Mouse (Mus musculus) myocyte (in vitro differentiated cells): Measurements from ENCODE around the gene Ctf2.

Source experiments
- CEBPB ChIP-seq: IDR thresholded peaks from 2 replicates; pipeline ENCODE4 v1.6.1; 2011; ENCODE audit warnings: mild to moderate bottlenecking, moderate library complexity; ENCODE audit not compliant: poor library complexity, insufficient read depth, severe bottlenecking
- E2F4 ChIP-seq: IDR thresholded peaks from one replicate; pipeline ENCODE4 v1.6.1; 2011; ENCODE audit warnings: mild to moderate bottlenecking, control low read depth, moderate library complexity; ENCODE audit not compliant: insufficient read depth
- MAX ChIP-seq: IDR thresholded peaks from one replicate; pipeline ENCODE4 v1.6.1; 2011; ENCODE audit warnings: low read depth, mild to moderate bottlenecking, control low read depth
- MYOD1 ChIP-seq, 3 experiments: IDR thresholded peaks; one replicate each; pipeline ENCODE4 v1.6.1; 2011; ENCODE audit warnings: control low read depth in 2 of 3, low read depth in 2 of 3, mild to moderate bottlenecking in 2 of 3, moderate library complexity in 1 of 3; ENCODE audit not compliant: insufficient read length in 2 of 3, control insufficient read depth in 1 of 3
- MYOG ChIP-seq, 3 experiments: IDR thresholded peaks; one replicate each; pipeline ENCODE4 v1.6.1; 2011; ENCODE audit warnings: control low read depth in 2 of 3, low read depth in 2 of 3, mild to moderate bottlenecking in 2 of 3; ENCODE audit not compliant: insufficient read length in 2 of 3, control insufficient read depth in 1 of 3, insufficient read depth in 1 of 3
- POLR2A ChIP-seq: IDR thresholded peaks from one replicate; pipeline ENCODE4 v1.6.1; 2011; ENCODE audit warnings: low read depth, mild to moderate bottlenecking, control low read depth, moderate library complexity; ENCODE audit not compliant: insufficient read length
- POLR2AphosphoS2 ChIP-seq: IDR thresholded peaks from one replicate; pipeline ENCODE4 v1.6.1; 2011; ENCODE audit warnings: low read depth, control low read depth; ENCODE audit not compliant: insufficient read length
- REST ChIP-seq: IDR thresholded peaks from one replicate; pipeline ENCODE4 v1.6.1; 2011; ENCODE audit warnings: mild to moderate bottlenecking, control low read depth, moderate library complexity; ENCODE audit not compliant: insufficient read depth, insufficient read length
- SRF ChIP-seq: IDR thresholded peaks from one replicate; pipeline ENCODE4 v1.6.1; 2011; ENCODE audit warnings: low read depth; ENCODE audit not compliant: control insufficient read depth, insufficient read length
- TCF12 ChIP-seq: IDR thresholded peaks from one replicate; pipeline ENCODE4 v1.6.1; 2011; ENCODE audit warnings: mild to moderate bottlenecking, control low read depth; ENCODE audit not compliant: poor library complexity, insufficient read depth, severe bottlenecking
- TCF3 ChIP-seq: IDR thresholded peaks from one replicate; pipeline ENCODE4 v1.6.1; 2011; ENCODE audit warnings: low read depth, control low read depth; ENCODE audit not compliant: insufficient read length
- USF1 ChIP-seq: IDR thresholded peaks from one replicate; pipeline ENCODE4 v1.6.1; 2011; ENCODE audit warnings: low read depth, mild to moderate bottlenecking, control low read depth, moderate library complexity

DNA sequence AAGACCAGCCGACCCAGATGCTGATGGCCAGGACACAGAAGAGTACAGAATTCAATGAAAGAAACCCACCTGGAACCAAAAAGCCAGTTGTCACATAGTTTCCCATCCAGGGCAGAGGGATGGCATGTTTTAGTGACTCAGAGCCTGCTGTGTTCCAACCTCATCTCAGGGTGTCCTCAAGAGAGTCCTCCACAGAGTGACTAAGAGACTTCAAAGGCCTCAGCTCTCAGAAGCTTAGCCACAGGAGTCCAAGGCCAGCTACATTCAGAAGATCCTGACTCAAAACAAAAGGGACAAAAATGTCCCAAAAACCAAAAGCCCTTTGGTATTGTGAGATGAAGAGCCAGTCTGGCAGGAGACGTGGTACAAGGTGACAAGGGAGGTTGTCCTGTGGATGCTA is 53.2 kb downstream of the Ctf2 start:
- no peak for TF ChIP-seq USF1
- TF ChIP-seq MYOD1 (IDR thresholded peaks at IDR 0.05; ENCODE audit: control insufficient read depth in 1 of 3, insufficient read length in 2 of 3, low read depth in 2 of 3): no peak
- TF ChIP-seq REST: no peak
- no peak for TF ChIP-seq MAX
- TF ChIP-seq CEBPB: no peak
- no peak for TF ChIP-seq POLR2A
- no peak for TF ChIP-seq TCF3
- TF ChIP-seq POLR2AphosphoS2: no peak
- no peak for TF ChIP-seq SRF
- no peak for TF ChIP-seq E2F4
- TF ChIP-seq TCF12: no peak
- no peak for TF ChIP-seq MYOG (IDR thresholded peaks at IDR 0.05; ENCODE audit: control insufficient read depth in 1 of 3, insufficient read depth in 1 of 3, insufficient read length in 2 of 3, low read depth in 2 of 3)
